Mouse (Mus musculus): ENCODE data around the gene Rorc. TPM values are rescaled to one million over a fixed set of nuclear protein-coding genes. Genes with fewer than 3 reads are reported as not detected.

Rorc gene
- total and polyA plus RNA-seq, 2 experiments from 2014 or later, result 0.25 to 0.60 TPM

- no peak overlapping the region for H3K4me3 ChIP-seq (ENCODE audit: low read depth, low read length)
- H3K9me3 ChIP-seq (ENCODE audit: low read length), result no peaks in the 10 kb centered on the region
- no peak overlapping the region for H3K4me2 ChIP-seq (ENCODE audit: low read depth, low read length, poor library complexity, severe bottlenecking)
- TF ChIP-seq CTCF (IDR thresholded peaks at IDR 0.05), result no peak
- DNase-seq (ENCODE audit: low spot score) (no peak), ATAC-seq (ENCODE audit: low FRiP score) (no peak)
- WGBS, result 83% methylated on average over 2 of the region's 2 CpGs
- no peaks in the 10 kb centered on the region for H3K27me3 ChIP-seq (ENCODE audit: insufficient read depth, low read length)
- H3K36me3 ChIP-seq (ENCODE audit: insufficient read depth, low read length), result no peaks in the 10 kb centered on the region
- H3K9ac ChIP-seq (replicated peaks; ENCODE audit: low read length, poor library complexity, severe bottlenecking), result no peak overlapping the region
- no peaks in the 10 kb centered on the region for H3K4me1 ChIP-seq (ENCODE audit: insufficient read depth, low read length)
- no peak overlapping the region for H3K27ac ChIP-seq (ENCODE audit: low read depth, low read length)
Observed at GRCm38 (mm10) chr3:94344182-94344581, 28.4 kb upstream of the Rorc start.

DNA sequence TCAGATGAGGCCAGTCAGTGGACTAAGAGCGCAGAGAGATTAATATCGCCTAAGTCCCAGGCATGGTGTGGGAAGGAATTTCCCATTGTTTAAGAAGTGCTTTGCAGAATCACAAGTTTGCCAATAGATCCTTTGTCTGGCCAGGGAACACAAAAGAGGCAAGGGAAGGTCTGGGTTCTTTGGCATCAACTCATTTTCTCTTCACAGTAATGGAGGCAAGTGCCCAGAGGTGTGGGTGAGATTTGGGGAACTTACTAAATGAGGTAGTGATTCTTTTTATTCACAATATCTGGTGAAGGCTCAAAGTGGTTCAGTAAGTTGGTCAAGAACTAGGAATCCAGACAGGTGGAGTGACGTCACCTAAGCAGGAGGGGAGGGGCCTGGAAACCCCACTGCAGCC lies 27.7 kb upstream of the Rorc start:
- WGBS, result 61% methylated on average over 3 of the region's 3 CpGs
- no peak for DNase-seq (ENCODE audit: low spot score)
- H3K36me3 ChIP-seq (ENCODE audit: insufficient read depth, low read length), result no peaks in the 10 kb centered on the region
- ATAC-seq (ENCODE audit: low FRiP score), result no peak
- H3K9ac ChIP-seq (replicated peaks; ENCODE audit: low read length, poor library complexity, severe bottlenecking), result no peak overlapping the region
- no peak overlapping the region for H3K4me3 ChIP-seq (ENCODE audit: low read depth, low read length)
- no peaks in the 10 kb centered on the region for H3K27me3 ChIP-seq (ENCODE audit: insufficient read depth, low read length)
- no peaks in the 10 kb centered on the region for H3K9me3 ChIP-seq (ENCODE audit: low read length)
- no peak overlapping the region for H3K4me2 ChIP-seq (ENCODE audit: low read depth, low read length, poor library complexity, severe bottlenecking)
- TF ChIP-seq CTCF (IDR thresholded peaks at IDR 0.05), result no peak
- H3K27ac ChIP-seq (ENCODE audit: low read depth, low read length), result no peak overlapping the region
- H3K4me1 ChIP-seq (ENCODE audit: insufficient read depth, low read length), result no peaks in the 10 kb centered on the region

DNA sequence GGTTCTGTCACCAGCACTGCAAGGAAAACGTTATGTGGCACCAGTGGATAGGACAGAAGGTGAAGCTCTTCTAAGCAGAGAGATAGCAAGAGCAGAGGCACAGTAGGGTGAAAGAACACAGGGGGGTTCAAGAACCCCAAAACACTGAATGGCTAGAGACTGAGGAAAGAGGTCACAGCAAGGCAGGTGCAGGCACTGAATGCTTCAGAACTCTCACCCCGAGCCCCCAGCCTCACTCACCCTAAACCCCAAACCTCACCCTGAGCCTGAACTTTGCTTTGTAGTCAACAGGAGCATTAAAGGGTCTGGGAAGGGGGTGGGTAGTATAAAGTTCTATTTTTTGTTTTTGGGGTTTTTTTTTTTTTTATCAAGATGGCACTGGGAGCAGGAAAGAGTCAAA lies 24.4 kb upstream of the Rorc start:
- Histone ChIP-seq H3K4me2 (ENCODE audit: low read depth, low read length, poor library complexity, severe bottlenecking) (no peak overlapping the region), H3K27ac (ENCODE audit: low read depth, low read length) (no peak overlapping the region), H3K27me3 (ENCODE audit: insufficient read depth, low read length) (no peaks in the 10 kb centered on the region), H3K36me3 (ENCODE audit: insufficient read depth, low read length) (no peaks in the 10 kb centered on the region), H3K4me3 (ENCODE audit: low read depth, low read length) (no peak overlapping the region), H3K4me1 (ENCODE audit: insufficient read depth, low read length) (no peaks in the 10 kb centered on the region), H3K9me3 (ENCODE audit: low read length) (no peaks in the 10 kb centered on the region), H3K9ac (replicated peaks; ENCODE audit: low read length, poor library complexity, severe bottlenecking) (no peak overlapping the region)
- no peak for TF ChIP-seq CTCF (IDR thresholded peaks at IDR 0.05)
- WGBS, result 89% methylated on average over 2 of the region's 2 CpGs
- ATAC-seq (ENCODE audit: low FRiP score) (no peak), DNase-seq (ENCODE audit: low spot score) (no peak)

- Histone ChIP-seq H3K4me1 (ENCODE audit: insufficient read depth, low read length) (peaks cover 5% of the 10 kb centered on the region; the same call in 1 of the 2 replicates), H3K4me2 (ENCODE audit: low read depth, low read length, poor library complexity, severe bottlenecking) (no peak overlapping the region), H3K4me3 (ENCODE audit: low read depth, low read length) (no peak overlapping the region), H3K9me3 (ENCODE audit: low read length) (no peaks in the 10 kb centered on the region), H3K36me3 (ENCODE audit: insufficient read depth, low read length) (no peaks in the 10 kb centered on the region), H3K27me3 (ENCODE audit: insufficient read depth, low read length) (no peaks in the 10 kb centered on the region), H3K27ac (ENCODE audit: low read depth, low read length) (no peak overlapping the region), H3K9ac (replicated peaks; ENCODE audit: low read length, poor library complexity, severe bottlenecking) (no peak overlapping the region)
- 3% methylated on average over 1 of the region's 1 CpGs for WGBS
- DNase-seq (ENCODE audit: low spot score), result peak; percentile 72
- TF ChIP-seq CTCF (IDR thresholded peaks at IDR 0.05), result peak; percentile 64
- ATAC-seq (ENCODE audit: low FRiP score), result no peak
Observed at GRCm38 (mm10) chr3:94360812-94361211, 11.8 kb upstream of the Rorc start.

DNA sequence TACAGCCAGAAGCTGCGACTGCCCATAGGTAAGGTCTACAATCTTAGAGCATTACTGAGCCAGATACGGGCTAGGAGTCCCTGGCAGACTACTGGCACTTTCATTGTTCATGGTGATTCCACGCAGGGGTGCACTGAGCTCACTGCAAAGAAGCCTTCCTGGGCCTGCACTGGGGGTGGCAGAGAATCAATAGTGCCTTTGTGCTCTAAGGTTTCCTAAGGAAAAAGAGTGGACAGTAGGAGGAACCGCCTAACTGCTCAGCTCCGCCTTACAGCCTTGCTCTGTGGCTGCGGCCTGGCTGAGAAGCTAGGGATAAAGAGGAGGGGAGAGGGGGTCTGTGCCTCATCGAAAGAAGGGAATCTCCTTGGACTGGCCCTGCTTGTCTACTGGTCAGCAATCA lies 10.5 kb upstream of the Rorc start, which contains the start of gene C2cd4d:
TSS of gene C2cd4d (plus strand) at position 301 of the 400 bp plus-strand sequence.
- Histone ChIP-seq H3K27me3 (ENCODE audit: insufficient read depth, low read length) (no peaks in the 10 kb centered on the region), H3K36me3 (ENCODE audit: insufficient read depth, low read length) (no peaks in the 10 kb centered on the region), H3K27ac (ENCODE audit: low read depth, low read length) (no peak within 1 kb of the TSS), H3K4me2 (ENCODE audit: low read depth, low read length, poor library complexity, severe bottlenecking) (peak within 1 kb of the TSS; percentile 71), H3K4me1 (ENCODE audit: insufficient read depth, low read length) (peaks cover 5% of the 10 kb centered on the region; the same call in 1 of the 2 replicates), H3K9ac (replicated peaks; ENCODE audit: low read length, poor library complexity, severe bottlenecking) (peak within 1 kb of the TSS; percentile 86), H3K9me3 (ENCODE audit: low read length) (no peaks in the 10 kb centered on the region), H3K4me3 (ENCODE audit: low read depth, low read length) (peak within 1 kb of the TSS; percentile 45)
- no peak for TF ChIP-seq CTCF (IDR thresholded peaks at IDR 0.05)
- WGBS, result 36% methylated on average over 7 of the region's 7 CpGs
- ATAC-seq (ENCODE audit: low FRiP score), result no peak
- DNase-seq (ENCODE audit: low spot score), result no peak

DNA sequence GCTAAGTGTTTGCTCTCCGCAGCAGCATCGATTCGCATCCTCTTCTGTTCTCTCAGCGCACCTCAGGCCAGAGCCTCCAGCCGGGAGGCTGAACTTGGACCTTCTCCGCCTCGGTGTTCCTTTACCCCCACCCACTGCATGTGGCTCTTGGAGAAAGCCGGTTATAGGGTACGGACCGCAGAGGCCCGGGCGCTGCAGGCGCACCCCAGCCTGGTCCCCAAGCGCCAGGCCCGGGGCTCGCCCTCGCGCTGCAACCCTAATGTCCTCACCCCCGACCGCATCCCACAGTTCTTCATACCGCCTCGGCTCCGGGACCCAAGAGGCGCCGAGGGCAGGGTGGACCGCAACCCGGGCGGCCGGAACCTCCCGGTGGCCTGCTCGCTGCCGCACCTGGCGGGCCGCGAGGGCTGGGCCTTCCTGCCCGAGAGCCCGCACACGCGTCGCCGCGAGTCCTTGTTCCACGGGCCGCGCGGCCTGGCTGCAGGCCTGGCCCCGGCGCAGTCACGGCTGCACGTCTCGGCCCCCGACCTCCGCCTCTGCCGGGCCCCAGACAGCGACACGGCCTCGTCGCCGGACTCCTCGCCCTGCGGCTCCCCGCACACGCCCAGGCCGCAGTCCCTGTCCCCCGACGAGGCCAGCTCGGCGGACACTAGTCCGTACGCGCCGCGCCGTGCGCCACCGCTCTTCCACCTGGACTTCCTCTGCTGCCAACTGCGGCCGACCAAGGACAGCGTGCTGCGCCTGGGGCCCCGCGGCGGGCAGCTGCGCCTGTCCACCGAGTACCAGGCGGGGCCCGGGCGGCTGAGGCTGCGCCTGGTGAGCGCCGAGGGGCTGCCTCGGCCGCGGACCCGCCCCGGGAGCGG lies 9.1 kb upstream of the Rorc start:
- DNase-seq (ENCODE audit: low spot score) (peak; percentile 50), ATAC-seq (ENCODE audit: low FRiP score) (peak; percentile 69)
- Histone ChIP-seq H3K9me3 (ENCODE audit: low read length) (no peaks in the 10 kb centered on the region), H3K27ac (ENCODE audit: low read depth, low read length) (peak overlapping the region; percentile 40; the same call in 1 of the 2 replicates), H3K4me3 (ENCODE audit: low read depth, low read length) (peak overlapping the region; percentile 45), H3K9ac (replicated peaks; ENCODE audit: low read length, poor library complexity, severe bottlenecking) (peak overlapping the region; percentile 86), H3K4me1 (ENCODE audit: insufficient read depth, low read length) (peaks cover 5% of the 10 kb centered on the region; the same call in 1 of the 2 replicates), H3K36me3 (ENCODE audit: insufficient read depth, low read length) (no peaks in the 10 kb centered on the region), H3K4me2 (ENCODE audit: low read depth, low read length, poor library complexity, severe bottlenecking) (peak overlapping the region; percentile 71), H3K27me3 (ENCODE audit: insufficient read depth, low read length) (no peaks in the 10 kb centered on the region)
- no peak for TF ChIP-seq CTCF (IDR thresholded peaks at IDR 0.05)
- 8% methylated on average over 66 of the region's 97 CpGs for WGBS

All from midbrain, postnatal 0 days (tissue).